Mouse (Mus musculus) hindbrain, embryonic 16.5 days (tissue): ENCODE measurements around the gene Setd1a. TPM values are rescaled to one million over a fixed set of nuclear protein-coding genes. Genes with fewer than 3 reads are reported as not detected.

Experiments
- ATAC-seq: fragments of 200-750 bp; cut with Nextera tagmentation; 2 replicates; pipeline ENCODE4 v1.8.0; 2017; ENCODE audit warnings: moderate TSS enrichment, moderate library complexity
- H3K27ac ChIP-seq: fragments of 300-500 bp; sonication (generic); 2 replicates; pipeline ENCODE4 v1.5.1; 2014; ENCODE audit warnings: low read depth, mild to moderate bottlenecking, control low read depth, low read length, moderate library complexity
- H3K27me3 ChIP-seq: fragments of 300-500 bp; sonication (generic); replicated peaks from 2 replicates; pipeline ENCODE4 v1.6.1; 2014; ENCODE audit warnings: low read length; ENCODE audit not compliant: control insufficient read depth, insufficient read depth
- H3K36me3 ChIP-seq: fragments of 300-500 bp; sonication (generic); 2 replicates; pipeline ENCODE4 v1.6.1; 2014; ENCODE audit warnings: mild to moderate bottlenecking, low read length, moderate library complexity, mixed read lengths; ENCODE audit not compliant: control insufficient read depth, insufficient read depth
- H3K4me1 ChIP-seq: fragments of 300-500 bp; sonication (generic); 2 replicates; pipeline ENCODE4 v1.6.1; 2014; ENCODE audit warnings: low read depth, low read length; ENCODE audit not compliant: control insufficient read depth, insufficient read depth
- H3K4me2 ChIP-seq: fragments of 300-500 bp; sonication (generic); 2 replicates; pipeline ENCODE4 v1.6.1; 2014; ENCODE audit warnings: mild to moderate bottlenecking, low read length, control low read depth, moderate library complexity
- H3K4me3 ChIP-seq: fragments of 300-500 bp; sonication (generic); 2 replicates; pipeline ENCODE4 v1.5.1; 2014; ENCODE audit warnings: mild to moderate bottlenecking, low read length, control low read depth, moderate library complexity
- H3K9ac ChIP-seq: fragments of 300-500 bp; sonication (generic); 2 replicates; pipeline ENCODE4 v1.6.1; 2014; ENCODE audit warnings: low read depth, mild to moderate bottlenecking, control low read depth, low read length, moderate library complexity
- H3K9me3 ChIP-seq: fragments of 300-500 bp; sonication (generic); 2 replicates; pipeline ENCODE4 v1.6.1; 2014; ENCODE audit warnings: mild to moderate bottlenecking, low read length, moderate library complexity; ENCODE audit not compliant: control insufficient read depth
- WGBS: fragments of 180-500 bp; shearing (Covaris S2); extraction: QIAGEN DNeasy Blood & Tissue Kit; methylation state at CpG from one replicate; pipeline ENCODE4 v1.1.7; 2014; 5-methylcytosine and 5-hydroxymethylcytosine counted together
- polyA plus RNA-seq: library from polyadenylated mRNA; unstranded; fragments of >200 nt; fragmentation: Nextera tagmentation; extraction: Ambion mirVana; gene quantifications from 2 replicates; pipeline ENCODE4 v1.2.1, GENCODE M21; 2015

Setd1a gene
- polyA plus RNA-seq, 1 experiment from 2014 or later, result 12.8 TPM

DNA sequence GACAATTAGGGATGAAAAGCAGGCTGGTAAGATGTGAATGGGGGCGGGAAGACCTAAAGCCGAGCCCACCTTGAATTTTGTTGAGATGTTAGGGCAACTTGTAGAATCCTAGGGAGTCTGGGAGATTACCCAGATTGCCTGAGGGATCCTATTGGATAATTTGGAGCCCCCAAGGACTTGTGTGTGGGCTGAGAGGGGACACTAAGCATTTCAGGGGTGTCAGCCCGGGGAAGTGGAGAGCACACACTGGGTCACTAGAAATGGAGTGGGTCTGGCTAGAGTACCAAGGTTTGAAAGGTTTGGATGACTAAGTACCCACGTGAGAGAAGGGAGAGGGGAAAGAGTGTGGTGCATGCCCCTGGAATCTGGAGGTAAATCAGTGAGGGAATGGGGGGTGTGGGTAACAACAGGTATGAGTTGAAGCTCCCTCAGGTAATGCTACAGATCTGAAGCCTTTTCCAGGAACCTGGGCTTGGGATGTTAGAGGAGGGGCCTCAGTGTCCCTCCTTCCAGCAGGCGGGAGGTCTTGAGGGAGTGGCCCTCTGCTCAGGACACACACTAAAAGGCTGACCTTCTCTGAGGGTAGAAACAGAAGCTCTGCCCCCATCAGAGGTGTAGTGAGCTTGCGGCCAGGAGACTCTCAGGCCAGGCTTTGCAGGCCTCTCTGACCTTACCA lies 28.8 kb upstream of the Setd1a start:
- Histone ChIP-seq H3K4me3 (peak overlapping the region; percentile 90), H3K4me1 (peaks cover 16% of the 10 kb centered on the region), H3K9me3 (no peaks in the 10 kb centered on the region), H3K36me3 (peaks cover 31% of the 10 kb centered on the region), H3K27me3 (no peaks in the 10 kb centered on the region), H3K4me2 (peak overlapping the region; percentile 72), H3K9ac (peak overlapping the region; percentile 92), H3K27ac (peak overlapping the region; percentile 27; the same call in 1 of the 2 replicates)
- no peak for ATAC-seq
- WGBS, result 40% methylated on average over 6 of the region's 6 CpGs

DNA sequence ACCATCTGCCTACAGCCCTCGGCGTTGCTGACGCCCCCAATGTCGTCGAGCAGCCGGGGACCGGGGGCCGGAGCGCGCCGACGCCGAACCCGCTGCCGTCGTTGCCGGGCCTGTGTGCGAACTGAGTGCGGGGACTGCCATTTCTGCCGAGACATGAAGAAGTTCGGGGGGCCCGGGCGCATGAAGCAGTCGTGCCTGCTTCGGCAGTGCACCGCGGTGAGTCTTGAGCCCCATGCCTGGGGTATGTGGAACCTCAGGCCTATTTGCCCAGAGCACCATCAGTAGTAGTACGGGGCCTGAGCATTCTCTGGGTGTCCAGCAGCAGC lies 28.3 kb upstream of the Setd1a start:
- Histone ChIP-seq H3K36me3 (peaks cover 33% of the 10 kb centered on the region), H3K27ac (no peak overlapping the region), H3K4me3 (no peak overlapping the region), H3K9me3 (no peaks in the 10 kb centered on the region), H3K9ac (no peak overlapping the region), H3K27me3 (no peaks in the 10 kb centered on the region), H3K4me2 (no peak overlapping the region), H3K4me1 (peaks cover 16% of the 10 kb centered on the region)
- 93% methylated on average over 28 of the region's 28 CpGs for whole genome bisulfite sequencing
- ATAC-seq, result no peak

DNA sequence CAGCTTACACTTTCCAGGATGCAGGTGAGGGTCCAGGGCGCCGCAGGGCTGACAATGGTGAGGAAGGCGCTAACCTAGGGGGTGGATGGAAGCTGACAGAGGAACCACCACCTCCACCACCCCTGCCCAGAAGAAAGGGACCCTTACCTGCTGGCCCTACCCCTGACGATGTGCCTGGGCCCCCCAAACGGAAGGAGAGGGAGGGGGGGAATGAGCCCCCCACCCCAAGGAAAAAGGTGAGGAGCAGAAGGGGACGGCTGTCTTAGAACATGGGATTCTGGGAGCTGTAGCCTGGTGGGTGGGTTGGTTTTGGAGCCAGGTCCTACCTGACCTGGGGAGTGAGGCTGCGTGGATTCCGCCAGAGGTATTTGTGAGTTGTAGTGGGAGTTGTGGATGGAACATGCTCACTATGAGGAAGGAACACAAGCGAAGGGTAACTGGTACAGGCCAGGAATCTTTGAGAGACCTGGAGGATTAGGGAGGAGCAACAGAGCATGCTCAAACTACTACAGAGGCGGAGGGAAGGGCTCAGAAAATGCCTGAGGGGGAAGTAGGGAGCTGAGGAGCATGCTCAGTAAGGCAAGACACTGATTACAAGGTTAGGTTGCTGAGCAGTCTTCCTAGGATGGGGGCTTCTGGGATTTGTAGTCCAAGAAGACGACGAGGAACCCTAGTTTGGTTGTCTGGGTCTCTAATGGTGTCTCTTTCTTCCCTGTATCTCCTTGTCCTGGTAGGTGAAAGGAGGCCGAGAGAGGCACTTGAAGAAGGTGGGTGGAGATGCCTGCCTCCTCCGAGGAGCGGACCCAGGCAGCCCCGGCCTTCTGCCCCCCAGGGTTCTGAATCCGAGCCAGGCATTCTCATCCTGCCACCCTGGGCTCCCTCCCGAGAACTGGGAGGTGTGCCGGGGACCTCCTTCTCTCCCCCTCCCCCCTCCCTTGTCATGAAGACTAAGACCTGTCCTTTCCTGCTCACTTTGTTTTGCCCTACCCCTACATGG lies 26.0 kb upstream of the Setd1a start:
- peaks cover 52% of the 10 kb centered on the region for H3K36me3 ChIP-seq
- no peak for ATAC-seq
- no peaks in the 10 kb centered on the region for H3K9me3 ChIP-seq
- no peak overlapping the region for H3K4me2 ChIP-seq
- H3K27me3 ChIP-seq, result no peaks in the 10 kb centered on the region
- no peak overlapping the region for H3K27ac ChIP-seq
- peaks cover 15% of the 10 kb centered on the region for H3K4me1 ChIP-seq
- no peak overlapping the region for H3K4me3 ChIP-seq
- no peak overlapping the region for H3K9ac ChIP-seq
- WGBS, result 83% methylated on average over 19 of the region's 19 CpGs

GRCm38 (mm10) chr7:127751619-127752018 lies 24.9 kb upstream of the Setd1a start:
- Histone ChIP-seq H3K4me1 (peaks cover 15% of the 10 kb centered on the region), H3K9me3 (no peaks in the 10 kb centered on the region), H3K9ac (no peak overlapping the region), H3K36me3 (peaks cover 52% of the 10 kb centered on the region), H3K27me3 (no peaks in the 10 kb centered on the region), H3K4me2 (no peak overlapping the region), H3K27ac (no peak overlapping the region), H3K4me3 (no peak overlapping the region)
- WGBS, result 93% methylated on average over 5 of the region's 5 CpGs
- no peak for ATAC-seq

DNA sequence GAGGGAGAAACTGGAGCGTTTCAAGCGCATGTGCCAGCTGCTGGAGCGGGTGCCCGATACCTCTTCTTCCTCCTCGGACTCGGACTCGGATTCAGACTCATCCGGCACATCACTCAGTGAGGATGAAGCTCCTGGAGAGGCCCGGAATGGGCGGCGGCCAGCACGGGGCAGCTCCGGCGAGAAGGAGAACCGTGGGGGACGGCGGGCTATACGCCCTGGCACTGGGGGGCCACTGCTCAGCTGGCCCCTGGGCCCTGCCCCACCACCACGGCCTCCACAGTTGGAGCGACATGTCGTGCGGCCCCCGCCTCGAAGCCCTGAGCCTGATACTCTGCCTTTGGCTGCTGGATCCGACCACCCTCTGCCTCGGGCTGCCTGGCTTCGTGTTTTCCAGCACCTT lies 24.4 kb upstream of the Setd1a start:
- Histone ChIP-seq H3K27me3 (no peaks in the 10 kb centered on the region), H3K27ac (no peak overlapping the region), H3K4me1 (peaks cover 15% of the 10 kb centered on the region), H3K9ac (no peak overlapping the region), H3K4me3 (no peak overlapping the region), H3K36me3 (peaks cover 52% of the 10 kb centered on the region), H3K9me3 (no peaks in the 10 kb centered on the region), H3K4me2 (no peak overlapping the region)
- WGBS, result 95% methylated on average over 27 of the region's 27 CpGs
- no peak for ATAC-seq

DNA sequence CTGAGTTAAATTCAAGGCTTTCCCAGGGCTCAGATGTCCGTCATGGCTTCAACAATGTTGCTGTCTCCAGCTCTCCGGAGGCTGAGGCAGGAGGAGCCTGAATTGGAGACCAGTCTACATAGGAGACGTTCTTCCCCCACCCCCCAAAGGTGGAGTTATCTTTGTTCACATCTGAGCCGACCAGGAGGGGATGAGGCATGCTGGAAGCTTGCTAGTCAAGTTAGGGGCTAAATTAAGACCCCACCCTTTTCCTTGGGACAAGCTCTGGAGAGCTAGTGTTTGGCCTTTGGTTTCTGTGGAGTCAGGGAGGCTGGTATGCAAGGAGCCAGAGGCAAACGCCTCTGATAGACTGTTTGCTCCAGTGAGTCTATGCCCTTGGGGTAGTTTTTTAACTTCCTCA lies 23.3 kb upstream of the Setd1a start:
- ATAC-seq, result no peak
- 84% methylated on average over 5 of the region's 5 CpGs for WGBS
- no peak overlapping the region for H3K4me3 ChIP-seq
- H3K9me3 ChIP-seq, result no peaks in the 10 kb centered on the region
- peaks cover 4% of the 10 kb centered on the region for H3K4me1 ChIP-seq
- H3K27me3 ChIP-seq, result no peaks in the 10 kb centered on the region
- H3K4me2 ChIP-seq, result no peak overlapping the region
- H3K36me3 ChIP-seq, result peaks cover 55% of the 10 kb centered on the region
- H3K27ac ChIP-seq, result no peak overlapping the region
- H3K9ac ChIP-seq, result no peak overlapping the region

GRCm38 (mm10) chr7:127753741-127754140 lies 22.7 kb upstream of the Setd1a start:
- ATAC-seq, result no peak
- 87% methylated on average over 7 of the region's 7 CpGs for WGBS
- H3K9me3 ChIP-seq, result no peaks in the 10 kb centered on the region
- peaks cover 55% of the 10 kb centered on the region for H3K36me3 ChIP-seq
- no peak overlapping the region for H3K4me2 ChIP-seq
- no peak overlapping the region for H3K4me3 ChIP-seq
- H3K4me1 ChIP-seq, result peaks cover 4% of the 10 kb centered on the region; the same call in 1 of the 2 replicates
- H3K9ac ChIP-seq, result no peak overlapping the region
- no peak overlapping the region for H3K27ac ChIP-seq
- no peaks in the 10 kb centered on the region for H3K27me3 ChIP-seq

- H3K9ac ChIP-seq, result no peak overlapping the region
- H3K27ac ChIP-seq, result no peak overlapping the region
- H3K4me3 ChIP-seq, result no peak overlapping the region
- no peaks in the 10 kb centered on the region; the same call in 1 of the 2 replicates for H3K4me1 ChIP-seq
- H3K27me3 ChIP-seq, result no peaks in the 10 kb centered on the region
- peaks cover 25% of the 10 kb centered on the region for H3K36me3 ChIP-seq
- no peak for ATAC-seq
- no peaks in the 10 kb centered on the region for H3K9me3 ChIP-seq
- no peak overlapping the region for H3K4me2 ChIP-seq
- 86% methylated on average over 6 of the region's 6 CpGs for WGBS
Measured at GRCm38 (mm10) chr7:127759716-127760115, 16.8 kb upstream of the Setd1a start.

DNA sequence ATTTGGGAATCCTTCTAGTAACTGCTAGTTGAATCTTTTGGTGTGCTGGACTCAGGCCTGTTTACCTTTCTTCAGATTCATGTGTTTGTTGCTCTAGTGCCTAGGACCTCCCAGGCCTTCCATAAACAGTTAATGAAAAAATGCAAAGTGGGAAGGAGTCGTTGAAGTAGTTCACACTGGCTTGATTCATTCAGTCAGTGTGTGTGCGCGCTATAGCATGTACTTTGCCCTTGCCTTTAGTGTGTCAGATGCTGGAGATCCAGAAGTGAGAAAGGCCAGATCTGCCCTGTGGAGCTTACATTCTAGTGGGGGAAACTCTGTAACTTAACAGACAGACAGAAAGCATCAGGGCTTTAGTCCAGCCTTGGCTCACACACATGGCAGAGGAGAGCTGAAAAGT lies 16.0 kb upstream of the Setd1a start:
- H3K36me3 ChIP-seq, result peaks cover 20% of the 10 kb centered on the region
- no peak overlapping the region for H3K4me3 ChIP-seq
- no peaks in the 10 kb centered on the region for H3K27me3 ChIP-seq
- H3K9me3 ChIP-seq, result no peaks in the 10 kb centered on the region
- H3K9ac ChIP-seq, result no peak overlapping the region
- no peak overlapping the region for H3K4me2 ChIP-seq
- no peak overlapping the region for H3K27ac ChIP-seq
- ATAC-seq, result no peak
- H3K4me1 ChIP-seq, result no peaks in the 10 kb centered on the region; the same call in 1 of the 2 replicates
- WGBS, result 84% methylated on average over 3 of the region's 3 CpGs
